Mouse (Mus musculus) liver, adult (tissue): Measurements from ENCODE around the gene Hspa1b.

Experiments used
- GATA4 ChIP-seq: IDR thresholded peaks from 2 replicates; pipeline ENCODE4 v1.6.1; 2014; ENCODE audit warnings: mild to moderate bottlenecking, low read length; ENCODE audit not compliant: insufficient replicate concordance

Gene Hspa1b

DNA sequence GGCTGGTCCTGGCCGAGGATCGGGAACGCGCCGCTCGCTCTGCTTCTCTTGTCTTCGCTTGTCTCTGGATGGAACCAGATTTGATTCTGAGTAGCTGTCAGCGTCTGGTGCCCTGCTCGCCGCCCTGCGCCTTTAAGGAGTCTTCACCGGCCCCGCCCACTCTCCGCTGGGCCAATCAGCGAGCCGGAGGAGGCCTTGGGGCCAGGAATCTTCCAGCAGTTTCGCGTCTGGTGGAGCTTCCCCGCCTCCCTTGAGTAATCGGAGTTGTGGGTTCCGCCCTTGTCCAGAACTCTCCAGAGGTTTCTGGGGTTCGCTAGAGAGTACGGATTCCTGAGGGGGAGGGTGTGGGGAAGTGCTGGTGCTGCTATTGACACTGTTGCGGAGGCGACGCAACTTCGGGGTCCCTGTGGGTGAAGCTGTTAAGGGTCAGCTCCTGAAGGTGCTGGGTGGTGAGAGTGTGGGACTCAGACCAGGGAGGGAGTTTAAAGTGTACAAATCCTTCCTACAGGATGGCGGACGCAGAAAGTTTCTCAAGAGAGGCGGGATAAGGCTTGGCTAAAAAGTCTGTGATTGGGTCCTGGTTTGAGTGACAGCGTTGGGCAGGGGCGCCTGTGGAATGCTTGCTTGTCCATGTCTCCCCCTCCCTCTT lies at the start of gene Hspa1b:
Gene Hspa1b, minus strand, starts transcription at position 109 of the 649 bp plus-strand sequence.
- TF ChIP-seq GATA4, result peak; percentile 21; the same call in 1 of the 2 replicates

DNA sequence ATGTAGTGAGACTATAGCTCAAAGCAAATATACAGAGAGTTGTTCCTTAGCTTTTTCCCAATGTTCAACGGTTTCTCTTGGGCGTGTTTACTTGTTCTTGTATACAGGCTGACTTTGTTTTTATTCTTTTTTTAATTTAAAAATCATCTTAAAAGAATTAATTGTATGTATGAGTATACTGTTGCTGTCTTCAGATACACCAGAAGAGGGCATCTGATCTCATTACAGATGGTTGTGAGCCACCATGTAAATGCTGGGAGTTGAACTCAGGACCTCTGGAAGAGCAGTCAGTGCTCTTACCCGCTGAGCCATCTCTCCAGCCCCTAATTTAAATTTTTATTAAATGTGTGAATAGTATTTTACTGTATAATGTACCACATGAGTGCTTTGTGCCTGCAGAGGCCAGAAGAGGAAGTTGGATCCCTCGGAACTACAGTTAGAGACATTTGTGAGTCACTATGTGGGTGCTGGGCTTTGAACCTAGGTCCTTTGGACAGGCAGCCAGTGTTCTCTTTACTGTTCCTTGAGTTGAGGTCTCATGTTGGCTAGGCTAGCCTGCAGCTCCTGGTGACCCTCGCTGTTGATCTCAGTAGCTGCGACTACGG lies 48.5 kb upstream of the Hspa1b start:
- no peak for TF ChIP-seq GATA4

GRCm38 (mm10) chr17:35005158-35005557 lies 46.1 kb upstream of the Hspa1b start:
- no peak for TF ChIP-seq GATA4

DNA sequence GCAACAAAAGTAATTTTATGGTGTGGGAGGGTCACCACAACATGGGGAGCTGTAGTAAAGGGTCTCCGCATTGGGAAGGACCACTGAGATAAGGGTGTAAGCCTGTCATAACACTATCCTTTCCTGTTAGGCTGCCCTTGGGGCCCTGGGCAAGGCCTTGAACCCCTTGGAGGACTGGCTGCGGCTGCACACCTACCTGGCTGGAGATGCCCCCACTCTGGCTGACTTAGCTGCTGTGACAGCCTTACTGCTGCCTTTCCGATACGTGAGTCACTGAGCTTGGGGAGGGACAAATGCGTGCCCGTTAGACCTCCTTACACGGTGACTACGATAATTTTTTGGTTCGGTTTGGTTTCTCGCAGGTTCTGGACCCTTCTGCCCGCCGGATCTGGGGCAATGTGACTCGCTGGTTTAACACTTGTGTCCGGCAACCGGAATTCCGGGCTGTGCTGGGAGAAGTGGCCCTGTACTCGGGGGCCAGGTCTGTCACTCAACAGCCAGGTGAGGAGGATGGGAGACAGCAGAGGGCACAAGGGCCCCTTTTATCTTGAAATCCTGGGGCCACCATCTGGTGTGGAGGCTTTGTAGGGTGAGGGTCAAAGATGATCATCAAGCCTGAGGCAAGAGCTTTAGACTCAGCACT lies 45.2 kb upstream of the Hspa1b start:
- no peak for TF ChIP-seq GATA4

DNA sequence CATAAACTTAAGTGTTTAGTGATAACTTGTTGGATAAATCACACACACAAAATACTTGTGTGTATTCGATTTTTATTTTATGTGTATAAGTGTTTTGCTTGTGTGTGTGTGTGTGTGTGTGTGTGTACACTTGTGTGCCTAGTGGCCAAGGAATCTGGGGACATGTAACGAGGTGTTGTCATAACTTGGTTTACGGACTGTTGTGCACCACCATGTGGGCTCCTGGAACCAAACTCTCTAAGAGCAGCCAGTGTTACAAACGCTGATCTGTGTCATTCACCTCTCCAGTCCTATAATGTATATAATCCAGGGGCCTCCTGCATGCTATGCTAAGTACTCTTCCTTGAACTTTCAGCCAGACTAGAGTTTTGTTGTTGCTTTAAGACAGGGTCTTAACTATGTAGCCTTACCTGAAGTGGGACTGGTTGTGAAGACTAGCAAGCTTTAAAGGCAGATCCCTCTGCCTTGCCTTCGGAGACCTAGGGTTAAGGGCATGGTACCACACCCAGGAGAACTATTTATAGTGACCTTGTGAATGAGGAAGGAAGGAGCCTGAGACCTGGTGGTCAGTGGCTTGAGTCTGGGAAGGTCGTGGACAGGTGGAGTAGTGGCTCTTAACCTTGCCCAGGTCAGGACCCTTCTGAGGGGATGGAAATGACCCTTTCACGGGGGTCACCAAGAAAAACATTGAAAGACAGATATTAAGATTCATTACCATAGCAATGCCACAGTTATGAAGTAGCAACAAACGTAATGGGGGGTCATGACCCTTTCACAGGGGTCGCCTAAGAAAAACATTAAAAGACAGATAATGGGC lies 44.2 kb upstream of the Hspa1b start:
- TF ChIP-seq GATA4, result no peak

- no peak for TF ChIP-seq GATA4
These were observed 43.3 kb upstream of the Hspa1b start for GRCm38 (mm10) chr17:35002153-35002865.

GRCm38 (mm10) chr17:35001452-35002152 lies 42.6 kb upstream of the Hspa1b start:
- TF ChIP-seq GATA4, result no peak

- no peak; the same call in 1 of the 2 replicates for TF ChIP-seq GATA4
These were observed 41.8 kb upstream of the Hspa1b start, which contains the start of gene Vars for GRCm38 (mm10) chr17:35000717-35001451. Vars (plus strand) TSS chr17:35000987.

DNA sequence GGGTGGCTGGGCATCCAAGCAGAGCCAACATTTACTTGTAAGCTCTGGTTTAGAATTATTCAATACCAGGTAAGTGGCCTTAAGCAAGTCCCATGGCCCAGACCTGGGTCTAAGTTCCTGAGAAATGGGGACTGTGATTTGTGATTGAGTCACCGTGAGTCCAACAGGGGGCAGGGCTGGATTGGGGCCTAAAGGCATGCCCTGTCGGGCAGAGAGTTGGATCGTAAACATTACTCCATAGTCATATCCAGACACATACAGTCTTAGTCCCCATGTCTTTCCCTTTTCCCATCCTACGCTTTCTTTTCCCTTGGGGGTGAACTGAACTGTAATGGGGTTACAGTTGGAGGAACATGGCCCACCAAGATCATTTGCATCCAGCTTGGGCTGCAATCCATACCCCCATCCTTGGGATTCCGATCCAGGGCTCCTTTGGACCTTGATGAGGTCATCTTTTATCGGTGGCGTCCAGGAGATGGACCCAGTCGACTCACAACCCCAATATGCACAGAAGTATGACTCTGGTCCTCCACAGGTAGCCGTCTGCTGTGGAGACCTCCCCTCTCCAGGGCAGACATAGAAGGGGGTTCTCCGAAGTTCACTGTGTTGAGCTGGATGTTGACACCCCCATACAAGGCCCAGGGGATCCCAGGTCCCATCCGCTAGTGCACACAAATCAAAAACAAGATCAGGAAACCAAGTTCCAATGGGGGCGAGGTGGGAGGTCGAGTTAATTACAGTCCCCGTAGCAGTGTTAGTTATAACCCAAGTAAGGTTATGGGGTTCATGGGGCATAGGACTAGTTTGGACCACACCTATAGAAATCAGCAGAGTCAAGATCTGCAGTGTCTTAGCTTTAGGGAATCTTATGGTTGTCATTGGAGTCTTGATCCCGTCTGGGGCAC lies 39.7 kb upstream of the Hspa1b start:
- TF ChIP-seq GATA4, result no peak

- TF ChIP-seq GATA4, result no peak
These were observed 38.1 kb upstream of the Hspa1b start for GRCm38 (mm10) chr17:34997142-34997483.

DNA sequence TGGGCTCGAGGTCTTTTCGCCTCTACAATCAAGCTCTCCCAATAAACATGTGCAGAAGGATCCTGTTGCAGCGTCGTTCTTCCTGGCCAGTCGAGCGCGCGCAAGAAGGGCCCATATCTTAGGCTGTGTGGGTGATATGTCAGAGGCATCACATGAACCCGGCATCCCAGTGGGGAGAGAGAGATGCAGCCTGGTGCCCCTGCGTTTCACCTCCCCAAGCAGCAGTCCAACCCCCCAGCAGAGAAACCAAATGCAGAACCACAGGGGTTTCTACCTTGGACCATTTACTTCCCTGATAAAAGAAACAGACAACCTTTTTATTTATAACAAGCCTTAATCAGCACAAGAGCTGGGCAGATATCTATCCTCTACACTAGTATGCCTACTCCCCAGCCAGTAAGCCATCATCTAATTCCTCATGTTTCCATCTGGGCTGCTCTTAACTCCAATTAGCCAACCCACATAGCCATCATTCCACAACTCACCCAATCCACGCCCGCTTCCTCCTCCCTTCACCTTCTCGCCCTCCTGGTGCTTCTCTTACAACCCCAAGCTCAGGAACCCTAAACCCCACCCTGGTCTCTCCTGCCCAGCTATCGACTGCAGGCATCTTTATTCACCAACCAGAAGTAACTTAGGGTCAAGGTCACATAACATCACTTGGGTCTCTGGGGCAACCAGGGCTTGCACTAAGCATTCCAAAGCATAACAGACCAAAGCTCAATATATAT lies 37.5 kb upstream of the Hspa1b start:
- TF ChIP-seq GATA4, result no peak

GRCm38 (mm10) chr17:34994751-34995150 lies 35.7 kb upstream of the Hspa1b start:
- TF ChIP-seq GATA4, result no peak

DNA sequence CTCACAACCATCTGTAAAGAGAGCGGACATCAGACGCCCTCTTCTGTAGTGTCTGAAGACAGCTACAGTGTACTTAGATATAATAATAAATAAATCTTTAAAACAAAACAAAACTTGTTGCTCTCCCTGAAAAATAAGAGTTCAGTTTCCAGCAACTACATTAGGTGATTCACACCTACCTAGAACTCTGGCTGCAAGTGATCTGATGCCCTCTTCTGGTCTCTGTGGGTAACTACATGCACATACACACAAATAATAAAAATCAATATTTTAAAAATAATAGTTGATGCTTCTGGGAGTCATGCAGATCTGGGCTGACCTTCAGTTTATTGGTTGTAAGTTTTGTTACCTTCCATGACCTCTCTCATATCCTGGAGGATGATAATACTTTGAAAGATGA lies 25.2 kb upstream of the Hspa1b start:
- TF ChIP-seq GATA4, result no peak
